Mouse (Mus musculus) E14TG2a.4 (cell line): ENCODE data around the gene Wdhd1.

ENCODE experiments used
- CTCF ChIP-seq: conservative IDR thresholded peaks from 2 replicates; pipeline ENCODE4 v1.5.1; 2014; ENCODE audit warnings: low read length
- NANOG ChIP-seq: IDR thresholded peaks from 2 replicates; pipeline ENCODE4 v1.6.1; 2014; ENCODE audit warnings: borderline replicate concordance, low read length, mixed read lengths

GRCm38 (mm10) chr14:47296232-47296631, 19.6 kb upstream of the Wdhd1 start:
- TF ChIP-seq CTCF = no peak
- no peak for TF ChIP-seq NANOG
